Mouse (Mus musculus) CH12.LX (cell line): ENCODE results near the gene Cdk4. TPM values are rescaled to one million over a fixed set of nuclear protein-coding genes. Genes with fewer than 3 reads are reported as not detected.

Experiments used
- DNase-seq: peaks from one replicate; pipeline ENCODE4 v3.0.0-alpha.2; 2013; ENCODE audit errors: extremely low read depth
- H3K27ac ChIP-seq: 2 replicates; pipeline ENCODE4 v1.5.1; 2012; ENCODE audit warnings: low read depth, mild to moderate bottlenecking, control low read depth, moderate library complexity; ENCODE audit not compliant: insufficient read depth
- H3K27me3 ChIP-seq: replicated peaks from 2 replicates; pipeline ENCODE3; 2012; ENCODE audit warnings: inconsistent platforms
- H3K36me3 ChIP-seq, 2 experiments: replicated peaks in 1 of 2; 2 replicates each; pipeline versions ENCODE3 to v1.6.1; 2012; ENCODE audit warnings: inconsistent platforms in 1 of 2, low read length in 1 of 2, mild to moderate bottlenecking in 1 of 2, mixed read lengths in 1 of 2, moderate library complexity in 1 of 2; ENCODE audit not compliant: control insufficient read depth in 1 of 2, insufficient read depth in 1 of 2
- H3K4me1 ChIP-seq, 2 experiments: 2 replicates each; pipeline ENCODE4 v1.6.1; 2012; ENCODE audit warnings: inconsistent platforms in 1 of 2, moderate library complexity in 1 of 2; ENCODE audit not compliant: insufficient read depth in 2 of 2, control insufficient read depth in 1 of 2
- H3K4me2 ChIP-seq: 2 replicates; pipeline ENCODE4 v1.6.1; 2012; ENCODE audit warnings: low read depth, mild to moderate bottlenecking, control low read depth; ENCODE audit not compliant: poor library complexity, insufficient read depth, severe bottlenecking
- H3K4me3 ChIP-seq, 3 experiments: fragments of 150-350 bp in 1 of 3; sonication (generic) in 1 of 3; replicated peaks in 1 of 3; 2 replicates each; pipeline versions ENCODE3 to v1.5.1; 2011 to 2012; ENCODE audit warnings: low read depth in 2 of 3, low read length in 2 of 3, mild to moderate bottlenecking in 2 of 3, moderate library complexity in 2 of 3, control low read depth in 1 of 3, improper control_type of control experiment in 1 of 3, inconsistent platforms in 1 of 3, mixed read lengths in 1 of 3; ENCODE audit not compliant: poor library complexity in 1 of 3
- H3K79me2 ChIP-seq: replicated peaks from 2 replicates; pipeline ENCODE4 v1.6.1; 2012; ENCODE audit warnings: mild to moderate bottlenecking, moderate library complexity; ENCODE audit not compliant: control insufficient read depth, poor library complexity, insufficient read depth, severe bottlenecking; ENCODE audit errors: extremely low read depth
- H3K9ac ChIP-seq: 2 replicates; pipeline ENCODE4 v1.6.1; 2012; ENCODE audit warnings: low read depth, mild to moderate bottlenecking, control low read depth, moderate library complexity; ENCODE audit not compliant: insufficient read depth
- H3K9me3 ChIP-seq: replicated peaks from 2 replicates; pipeline ENCODE3; 2012; ENCODE audit warnings: low read length, inconsistent platforms, mixed read lengths
- BHLHE40 ChIP-seq: IDR thresholded peaks from 2 replicates; pipeline ENCODE4 v1.6.1; 2011; ENCODE audit warnings: mild to moderate bottlenecking, low read depth, low read length, improper control_type of control experiment
- CHD1 ChIP-seq: IDR thresholded peaks from 2 replicates; pipeline ENCODE4 v1.6.1; 2012; ENCODE audit warnings: low read depth, low read length, improper control_type of control experiment, inconsistent platforms
- CHD2 ChIP-seq: IDR thresholded peaks from 2 replicates; pipeline ENCODE4 v1.6.1; 2011; ENCODE audit warnings: low read length, improper control_type of control experiment
- IRF4 ChIP-seq: IDR thresholded peaks from 2 replicates; pipeline ENCODE4 v1.6.1; 2014; ENCODE audit warnings: low read depth, mild to moderate bottlenecking, inconsistent platforms, low read length, improper control_type of control experiment
- JUND ChIP-seq: conservative IDR thresholded peaks from 2 replicates; pipeline ENCODE4 v1.6.1; 2011; ENCODE audit warnings: low read depth, low read length, improper control_type of control experiment
- MAX ChIP-seq: IDR thresholded peaks from 2 replicates; pipeline ENCODE4 v1.6.1; 2011; ENCODE audit warnings: low read length, improper control_type of control experiment
- MAZ ChIP-seq: IDR thresholded peaks from 2 replicates; pipeline ENCODE4 v1.6.1; 2012; ENCODE audit warnings: low read depth, mild to moderate bottlenecking, inconsistent platforms, low read length, improper control_type of control experiment, moderate library complexity
- MEF2A ChIP-seq: IDR thresholded peaks from 2 replicates; pipeline ENCODE4 v1.6.1; 2014; ENCODE audit warnings: low read depth, mild to moderate bottlenecking, inconsistent platforms, low read length, improper control_type of control experiment, borderline replicate concordance
- NELFE ChIP-seq: IDR thresholded peaks from 2 replicates; pipeline ENCODE4 v1.6.1; 2011; ENCODE audit warnings: low read depth, low read length, improper control_type of control experiment
- POLR2AphosphoS2 ChIP-seq: IDR thresholded peaks from 2 replicates; pipeline ENCODE4 v1.6.1; 2011; ENCODE audit warnings: low read depth, low read length, improper control_type of control experiment
- UBTF ChIP-seq: IDR thresholded peaks from 2 replicates; pipeline ENCODE4 v1.6.1; 2012; ENCODE audit warnings: low read depth, mild to moderate bottlenecking, inconsistent platforms, low read length, improper control_type of control experiment, moderate library complexity
- USF1 ChIP-seq: IDR thresholded peaks from 2 replicates; pipeline ENCODE4 v1.6.1; 2014; ENCODE audit warnings: low read depth, mild to moderate bottlenecking, inconsistent platforms, low read length, improper control_type of control experiment
- USF2 ChIP-seq: conservative IDR thresholded peaks from 2 replicates; pipeline ENCODE4 v1.6.1; 2011; ENCODE audit warnings: low read depth, low read length, improper control_type of control experiment
- ZMIZ1 ChIP-seq: IDR thresholded peaks from 2 replicates; pipeline ENCODE4 v1.6.1; 2012; ENCODE audit warnings: low read depth, mild to moderate bottlenecking, inconsistent platforms, low read length, improper control_type of control experiment
- ZNF384 ChIP-seq: IDR thresholded peaks from 2 replicates; pipeline ENCODE4 v1.6.1; 2012; ENCODE audit warnings: low read depth, low read length, improper control_type of control experiment, inconsistent platforms
- dilution Hi-C: fragments of 300-500 bp; cut with MboI; formaldehyde crosslinking; loops from 2 replicates; pipeline ENCODE4 v1.14.3; 2020; ENCODE audit warnings: low sequenced_read_pairs; ENCODE audit not compliant: extremely low pct_unique_long_range_greater_than_20kb, extremely low pct_ligation_motif_present
- in situ Hi-C: fragments of 300-500 bp; cut with MboI; formaldehyde crosslinking; loops from 3 replicates; pipeline ENCODE4 v1.14.3; 2019; ENCODE audit warnings: low sequenced_read_pairs, low pct_ligation_motif_present, low pct_unique_long_range_greater_than_20kb, mixed read lengths
- polyA plus RNA-seq: library from polyadenylated mRNA; unstranded; fragments of >175 nt; gene quantifications from 2 replicates; pipeline ENCODE4 v1.2.1, GENCODE M21; 2012; ENCODE audit warnings: low read depth; ENCODE audit not compliant: insufficient read length
- total RNA-seq, 2 experiments: library from RNA; depleted of rRNA; stranded (reverse); fragments of 300-350 nt in 1 of 2; fragments of >200 nt in 1 of 2; gene quantifications; 2 replicates each; pipeline ENCODE4 v1.2.3; 2012 to 2014

Cdk4 gene
- total and polyA plus RNA-seq, 3 experiments, result 257 to 921 (median 864) TPM

- Histone ChIP-seq H3K9ac (no peak overlapping the region), H3K9me3 (no peaks in the 10 kb centered on the region), H3K36me3 (peaks cover 32 to 70% of the 10 kb centered on the region in 2 experiments), H3K79me2 (no peaks in the 10 kb centered on the region), H3K4me1 (peaks cover 3 to 25% of the 10 kb centered on the region in 2 experiments; a peak in 3 of 4 replicates), H3K27ac (no peak overlapping the region), H3K27me3 (no peaks in the 10 kb centered on the region), H3K4me2 (no peak overlapping the region), H3K4me3 (no peak overlapping the region)
- dilution Hi-C loops (no loop called here), in situ Hi-C loops (no loop called here)
- TF ChIP-seq ZNF384 (no peak), POLR2AphosphoS2 (no peak), ZMIZ1 (no peak), CHD2 (no peak)
- no peak for DNase-seq
These were observed 40.3 kb downstream of the Cdk4 start for GRCm38 (mm10) chr10:127103631-127104030.

- in situ Hi-C loops (no loop called here), dilution Hi-C loops (no loop called here)
- peaks cover 3 to 25% of the 10 kb centered on the region in 2 experiments; a peak in 3 of 4 replicates for H3K4me1 ChIP-seq
- no peak for DNase-seq
- no peak overlapping the region for H3K4me3 ChIP-seq
- no peak overlapping the region for H3K4me2 ChIP-seq
- H3K36me3 ChIP-seq, result peaks cover 14 to 68% of the 10 kb centered on the region in 2 experiments
- H3K27ac ChIP-seq, result no peak overlapping the region
- H3K9me3 ChIP-seq, result no peaks in the 10 kb centered on the region
- TF ChIP-seq JUND (no peak), BHLHE40 (peak; percentile 44), USF2 (peak; percentile 48), USF1 (peak; percentile 49), MAX (0 out of 2 replicates have a peak, but pooled peaks have one; percentile 34), IRF4 (no peak), NELFE (no peak), MAZ (no peak), UBTF (no peak), CHD1 (no peak), MEF2A (no peak)
- H3K9ac ChIP-seq, result no peak overlapping the region
- no peaks in the 10 kb centered on the region for H3K79me2 ChIP-seq
- no peaks in the 10 kb centered on the region for H3K27me3 ChIP-seq
These were observed 44.4 kb downstream of the Cdk4 start for GRCm38 (mm10) chr10:127107563-127108261.
